Mouse (Mus musculus) granulocyte monocyte progenitor cell, adult 5-6 weeks (primary cell): ENCODE measurements at regions not wholly inside any gene's neighbourhood (a gene's known extent, or its start where the extent isn't known, plus 50 kb on each side); places are given as distances from the start of the nearest gene placed in this dataset.

Experiments
- ATAC-seq: replicated peaks from 2 replicates; pipeline ENCODE4 v1.8.0; 2016; ENCODE audit warnings: mild to moderate bottlenecking, moderate TSS enrichment, inconsistent platforms; ENCODE audit not compliant: poor library complexity, severe bottlenecking

DNA sequence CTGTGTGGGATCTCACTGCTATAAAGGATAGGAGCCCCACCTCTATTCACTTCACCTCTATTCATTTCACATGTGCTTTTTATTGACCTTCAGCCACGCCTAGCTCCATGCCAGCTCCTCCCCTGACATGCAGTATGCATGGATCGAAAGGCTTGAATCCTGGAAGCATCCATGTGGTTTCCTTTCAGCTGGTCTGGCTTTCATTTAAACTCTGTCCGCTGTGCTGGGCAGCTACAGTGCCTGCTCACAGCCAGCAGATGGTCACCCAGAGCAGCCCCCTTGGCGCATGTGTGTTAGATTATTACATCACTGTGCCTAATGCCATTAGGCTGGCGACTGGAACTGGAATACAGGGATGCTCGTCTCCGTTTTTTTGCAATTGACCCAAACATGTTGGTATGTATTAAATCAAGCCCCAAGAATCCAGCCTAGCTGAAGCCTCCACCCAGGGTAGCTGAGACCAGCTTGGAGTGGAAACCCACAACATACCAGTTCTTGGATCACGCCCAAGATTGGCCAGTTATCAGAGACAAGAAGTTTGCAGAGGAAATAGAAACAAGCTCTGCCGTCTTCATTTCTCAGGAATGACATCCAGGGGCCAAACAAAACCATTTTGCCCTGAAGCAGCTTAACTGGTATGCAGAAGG is 113.2 kb downstream of the Inhbb start:
- no peak for ATAC-seq

DNA sequence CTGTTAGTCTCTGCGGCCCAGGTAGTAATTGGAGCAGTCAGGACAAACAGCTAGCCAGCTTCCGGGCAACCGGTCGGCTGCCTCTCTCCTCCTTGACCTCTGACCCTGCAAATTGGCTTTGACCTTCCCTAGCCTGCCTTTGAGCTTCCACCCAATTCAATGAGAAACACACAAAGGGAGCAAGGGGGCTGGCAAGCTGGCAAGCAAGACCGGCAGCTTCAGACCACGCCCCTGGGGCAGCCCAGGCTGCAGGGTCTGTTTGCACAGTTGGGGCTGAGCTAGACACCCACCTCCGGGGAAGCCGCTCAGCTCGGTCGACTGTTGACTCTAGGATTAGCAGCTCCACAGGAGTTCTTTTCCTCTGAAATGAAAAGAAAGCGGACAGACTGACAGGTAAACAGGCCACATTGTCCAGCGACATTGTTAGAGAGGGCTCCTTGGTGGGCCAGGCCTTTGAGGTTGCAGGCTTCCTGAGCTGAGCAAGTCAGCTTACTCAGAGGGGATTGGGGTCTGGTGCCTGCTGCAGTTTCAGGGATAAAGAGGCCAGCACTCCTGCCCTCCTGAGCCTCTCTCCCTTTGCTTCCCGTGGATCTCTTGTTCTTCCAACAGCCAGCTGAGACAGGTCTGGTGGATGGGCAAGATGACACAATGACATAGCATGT is 116.6 kb downstream of the Inhbb start:
- ATAC-seq = no peak

DNA sequence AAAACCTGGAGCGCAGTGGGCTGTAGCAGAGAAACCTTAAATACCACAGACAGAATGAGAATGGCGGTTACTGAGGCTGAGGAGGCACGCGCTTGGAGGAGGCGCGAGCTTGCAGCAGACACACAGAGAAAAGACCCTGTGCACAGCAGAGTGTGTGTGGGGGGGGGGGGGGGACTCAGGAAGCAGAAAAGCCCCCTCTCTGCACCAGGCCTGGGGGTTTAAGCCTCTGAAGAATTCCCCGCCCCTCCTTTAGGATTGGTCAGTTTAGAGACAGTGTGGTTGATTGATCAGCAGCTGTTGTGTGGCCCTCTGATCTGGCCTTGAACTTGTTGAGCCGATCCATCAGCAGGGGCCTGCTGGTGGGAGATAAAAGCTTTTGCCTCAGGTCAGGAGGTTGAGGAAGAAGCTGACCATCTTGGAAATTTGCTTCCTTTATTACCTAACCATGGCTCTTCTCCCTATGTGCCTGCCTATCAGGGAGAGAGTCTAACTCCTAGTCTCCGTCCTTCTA is 117.5 kb downstream of the Inhbb start:
- ATAC-seq = no peak

DNA sequence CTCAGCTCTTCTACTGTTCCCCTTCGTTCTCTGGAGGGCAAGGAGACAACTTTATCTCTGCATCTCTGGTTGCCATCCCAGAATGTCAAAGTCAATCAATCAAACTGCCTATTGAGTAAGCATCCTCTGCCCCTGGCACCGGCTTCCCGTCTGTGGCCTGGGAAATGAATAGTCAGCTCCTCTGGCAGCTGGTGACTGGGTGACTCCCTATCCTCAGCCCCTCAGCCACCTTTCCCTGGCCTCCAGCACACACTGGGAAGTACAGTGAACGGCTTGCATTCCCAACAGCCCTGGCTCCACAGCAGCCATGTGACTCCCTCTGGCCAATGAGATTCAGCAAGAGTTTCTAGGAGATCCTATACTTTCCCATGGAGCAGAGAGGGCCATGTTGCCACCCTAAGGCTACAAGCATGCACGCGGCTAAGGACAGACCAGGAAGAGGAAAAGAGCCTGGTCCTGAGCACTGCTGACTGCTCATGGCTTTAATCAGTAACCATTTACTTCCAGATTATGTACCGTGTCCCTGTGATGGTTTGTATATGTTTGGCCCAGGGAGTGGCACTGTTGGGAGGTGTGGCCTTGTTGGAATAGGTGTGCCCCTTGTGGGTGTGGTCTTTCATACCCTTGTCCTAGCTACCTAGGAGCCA is 119.6 kb downstream of the Inhbb start:
- ATAC-seq = no peak

DNA sequence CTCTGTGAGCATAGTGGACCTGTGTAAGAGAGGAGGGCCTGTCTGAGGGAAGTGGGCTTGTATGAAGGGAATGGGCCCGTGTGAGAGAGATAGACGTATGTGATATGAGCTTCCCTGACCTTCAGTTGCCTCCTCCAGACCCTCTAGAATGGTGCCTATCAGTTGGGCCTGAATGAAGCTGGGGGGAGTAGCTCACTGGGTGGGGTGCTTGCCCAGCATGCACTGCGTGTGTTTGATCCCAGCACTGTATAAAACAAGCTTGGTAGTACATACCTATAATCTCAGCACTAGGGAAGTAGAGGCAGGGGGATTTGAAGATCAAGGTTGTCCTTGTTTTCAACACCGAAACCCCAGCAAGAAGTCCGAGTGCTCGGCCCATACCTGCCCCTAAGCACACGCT is 120.1 kb downstream of the Inhbb start:
- ATAC-seq = no peak

- ATAC-seq = no peak
These were observed 120.8 kb downstream of the Inhbb start for GRCm38 (mm10) chr1:119301258-119301657.

DNA sequence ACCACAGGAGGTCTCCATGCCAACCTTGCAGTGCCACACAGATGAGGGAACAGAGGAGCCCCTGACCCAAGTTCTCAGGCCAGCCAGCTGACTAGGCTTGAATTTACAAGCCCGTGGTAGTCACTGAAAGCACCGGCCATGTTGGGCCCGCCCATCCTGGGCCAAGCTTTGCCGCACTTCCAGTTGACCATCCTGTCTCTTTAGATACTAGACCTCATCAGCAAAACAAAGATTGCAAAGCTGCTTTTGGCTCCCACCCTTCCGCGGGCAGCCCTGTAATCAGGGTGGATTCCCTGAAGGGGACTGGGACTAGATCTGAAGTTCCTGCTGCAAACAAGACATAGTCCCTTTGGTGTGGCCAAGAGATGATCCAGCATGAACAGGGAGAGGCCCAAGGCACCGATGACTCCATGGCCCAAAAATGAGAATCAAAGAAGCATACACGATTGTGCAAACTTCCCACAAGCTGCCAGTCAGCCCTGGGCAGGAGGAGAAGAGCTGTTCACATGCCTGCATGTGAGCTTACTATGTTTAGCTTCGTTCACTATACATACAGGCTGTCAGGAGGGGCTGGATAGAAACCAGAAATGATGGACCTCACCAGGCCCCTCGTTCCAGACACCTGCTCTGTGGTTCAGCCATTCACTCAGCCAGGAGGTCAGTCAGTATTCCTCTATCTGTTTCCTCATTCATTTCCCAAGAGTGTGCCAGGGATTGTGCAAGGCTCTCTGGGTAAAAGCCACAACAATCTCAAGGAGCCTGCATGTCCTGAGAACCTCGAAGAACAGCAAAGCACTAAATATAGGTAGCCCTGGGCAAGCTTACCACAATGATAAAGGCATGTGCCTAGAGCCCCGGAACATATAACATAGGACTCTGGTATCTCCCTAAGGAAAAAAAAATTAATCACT is 122.0 kb downstream of the Inhbb start:
- peak; percentile 48 for ATAC-seq

DNA sequence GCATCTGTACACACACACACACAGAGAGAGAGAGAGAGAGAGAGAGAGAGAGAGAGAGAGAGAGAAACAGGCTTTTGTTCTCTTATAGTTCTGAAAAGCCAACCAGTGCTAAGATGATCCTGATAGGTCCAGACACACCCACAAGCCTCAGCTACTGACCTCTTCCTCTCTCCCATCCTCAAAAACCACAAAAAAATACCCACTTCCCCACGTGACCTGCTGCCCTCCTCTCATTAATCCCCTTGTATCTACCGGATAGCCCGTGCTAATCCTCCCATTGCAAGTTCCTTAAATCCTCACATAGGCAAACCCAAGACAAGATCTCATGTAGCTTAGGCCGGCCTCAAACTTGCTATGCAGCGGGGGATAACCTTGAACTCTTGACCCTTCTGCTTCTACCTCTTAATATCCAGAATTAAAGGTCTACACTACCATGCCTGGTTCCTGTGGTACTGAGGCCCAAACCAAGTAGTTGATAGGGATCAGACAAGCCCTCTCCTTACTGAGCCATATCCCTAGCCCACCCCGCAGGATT is 123.3 kb downstream of the Inhbb start:
- peak; percentile 57 for ATAC-seq

DNA sequence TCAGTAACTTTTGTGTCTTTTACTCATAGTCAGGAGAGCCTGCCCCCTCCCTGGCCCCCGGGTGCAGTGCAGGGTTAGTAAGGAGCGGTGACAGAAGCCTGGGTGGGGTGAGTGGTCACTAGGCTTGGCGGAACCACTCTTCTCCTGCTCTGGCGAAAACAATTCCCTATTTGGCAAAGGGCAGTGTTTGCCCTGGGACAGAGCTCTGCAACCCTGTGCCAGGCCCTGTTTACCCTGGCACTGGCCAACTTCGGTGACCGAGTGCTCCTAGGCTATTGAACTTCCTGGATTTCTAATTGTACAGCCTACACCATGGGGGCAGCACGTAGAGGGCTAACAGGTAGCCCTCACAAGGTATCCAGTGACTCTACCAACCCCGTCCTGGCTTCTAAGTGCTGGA is 126.9 kb downstream of the Inhbb start:
- no peak for ATAC-seq

- peak; percentile 36 for ATAC-seq
These were observed 128.2 kb downstream of the Inhbb start for GRCm38 (mm10) chr1:119293839-119294238.

DNA sequence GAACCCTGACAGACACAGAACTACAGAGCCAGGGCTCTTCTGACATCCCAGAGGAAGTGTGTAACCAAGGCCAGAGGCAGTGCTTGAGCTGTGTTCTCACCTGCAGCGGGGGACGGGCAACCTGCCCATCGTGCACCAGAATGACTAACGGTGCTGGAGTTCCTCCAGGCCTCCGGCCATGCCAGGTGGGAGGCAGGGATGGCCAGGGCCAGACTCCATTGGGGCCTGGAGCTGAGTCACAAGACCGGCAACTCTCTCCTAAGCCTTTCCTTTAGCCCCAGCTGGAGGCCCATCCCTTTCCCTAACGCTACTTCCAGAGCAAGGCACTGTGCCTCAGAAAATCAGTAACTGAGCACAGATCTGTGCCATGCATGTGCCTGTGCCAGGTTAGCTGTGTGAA is 129.8 kb downstream of the Inhbb start:
- no peak for ATAC-seq

GRCm38 (mm10) chr1:119290165-119290916 is 131.7 kb downstream of the Inhbb start:
- ATAC-seq = no peak

DNA sequence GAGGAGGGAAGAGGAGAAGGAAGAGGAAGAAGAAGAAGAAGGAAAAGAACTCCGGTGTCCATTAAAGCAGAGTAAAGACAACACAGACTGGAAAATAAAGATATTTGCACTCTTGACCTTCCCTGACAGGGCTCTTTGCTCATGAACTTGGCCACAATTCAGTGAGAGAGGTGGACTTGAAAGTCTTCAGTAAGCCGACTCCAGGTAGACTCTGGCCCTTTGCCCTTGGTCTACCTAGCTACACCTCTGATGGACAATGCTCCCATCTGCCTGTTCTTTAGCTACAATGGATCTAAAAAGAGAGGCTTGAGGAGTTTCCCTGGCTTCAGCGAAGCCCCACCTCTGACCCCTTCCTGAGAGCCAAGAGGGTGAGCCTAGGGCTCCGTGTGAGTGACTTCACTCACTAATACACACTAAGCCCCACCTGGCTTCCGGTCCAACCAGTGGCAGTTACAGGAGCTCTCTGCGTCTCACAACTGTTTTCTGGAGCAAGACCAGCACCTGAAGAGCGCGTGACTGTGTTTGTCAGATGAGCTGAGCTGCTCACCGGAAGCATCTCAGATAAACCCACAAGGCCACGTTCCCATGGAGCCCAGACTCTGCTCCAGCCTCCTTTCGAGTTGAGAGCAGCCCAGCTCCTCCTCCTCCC is 132.4 kb downstream of the Inhbb start:
- no peak for ATAC-seq

GRCm38 (mm10) chr1:119282416-119282815 is 139.6 kb downstream of the Inhbb start:
- ATAC-seq = no peak

- ATAC-seq = no peak
These were observed 142.8 kb downstream of the Inhbb start for GRCm38 (mm10) chr1:119279261-119279660.

DNA sequence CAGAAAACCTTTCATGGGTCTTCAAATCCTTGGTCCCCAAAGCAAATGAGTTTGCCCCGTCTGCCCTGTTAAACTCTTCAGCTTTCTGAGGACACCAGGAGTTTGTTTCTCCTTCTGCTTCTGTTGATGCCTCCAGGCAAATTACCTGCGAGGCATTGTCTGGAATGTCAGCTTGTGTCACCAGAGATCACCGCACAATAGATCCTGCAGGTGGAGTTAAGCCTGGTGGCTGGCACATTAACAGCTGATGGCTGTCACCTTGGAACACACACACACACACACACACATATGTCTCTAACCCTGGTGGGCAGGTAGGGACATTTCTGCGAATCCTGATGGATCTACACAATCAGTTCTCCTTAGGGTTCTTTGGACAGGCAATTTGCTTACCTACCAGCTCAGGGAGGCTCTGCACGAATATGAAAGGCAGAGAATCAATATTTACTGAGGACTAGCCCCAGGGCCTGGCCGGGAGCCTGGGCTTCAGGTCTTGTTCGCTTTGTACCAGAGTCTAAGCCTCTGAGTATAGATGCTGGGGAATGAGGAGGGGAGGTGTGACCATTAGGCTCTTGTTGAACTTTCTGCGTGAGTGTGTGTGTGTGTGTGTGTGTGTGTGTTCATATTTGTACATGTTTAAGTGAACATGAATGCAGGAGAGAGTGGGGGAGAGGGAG is 143.4 kb downstream of the Inhbb start:
- no peak for ATAC-seq

GRCm38 (mm10) chr1:119277990-119278389 is 144.1 kb downstream of the Inhbb start:
- no peak for ATAC-seq

DNA sequence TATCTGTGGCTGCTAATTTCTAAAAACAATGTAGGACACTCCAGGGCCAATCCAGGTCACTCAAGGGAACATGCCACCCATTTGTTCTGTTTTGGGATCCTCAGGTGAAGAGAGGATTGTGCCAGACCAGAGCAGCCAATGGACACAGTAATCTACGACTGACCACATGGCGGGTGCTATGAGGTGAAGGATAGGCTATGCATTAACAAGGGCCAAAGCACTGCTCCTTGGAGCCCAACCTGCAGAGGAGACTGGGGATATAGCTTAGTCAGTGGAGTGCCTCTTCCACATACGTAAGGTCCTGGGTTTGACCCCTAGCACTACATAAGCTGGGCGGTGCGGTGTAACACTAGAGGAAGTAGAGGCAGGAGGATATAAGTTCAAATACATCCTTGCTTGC is 156.0 kb downstream of the Inhbb start:
- no peak for ATAC-seq
